Mouse (Mus musculus): ENCODE results near the gene Dync1i1.

The Dync1i1 gene

DNA sequence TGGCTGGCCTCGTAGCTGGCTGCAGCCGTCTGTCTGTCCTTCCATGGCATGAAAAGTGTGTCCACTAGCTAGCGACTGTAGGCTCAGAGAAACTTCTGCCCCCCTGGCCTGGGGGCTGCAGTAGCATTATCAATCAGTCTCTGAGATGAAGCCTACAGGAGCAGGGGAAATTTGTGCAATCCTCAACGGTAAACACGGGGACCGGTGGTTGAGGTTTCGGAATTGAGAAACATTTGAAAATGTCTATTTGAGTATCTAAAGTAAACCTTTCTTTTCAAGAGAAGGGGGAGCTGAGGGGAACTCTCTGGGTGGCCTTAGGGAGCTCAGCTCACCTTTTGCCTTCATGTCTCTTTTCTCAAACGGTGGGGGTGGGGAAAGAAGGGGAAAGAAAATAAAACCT lies 134.2 kb downstream of the Dync1i1 start:
- no peak for DNase-seq

GRCm38 (mm10) chr6:5866091-5866490 lies 140.7 kb downstream of the Dync1i1 start:
- DNase-seq, result no peak

- no peak for DNase-seq
These were observed 141.8 kb downstream of the Dync1i1 start for GRCm38 (mm10) chr6:5867221-5867620.

GRCm38 (mm10) chr6:5871060-5871459 lies 145.6 kb downstream of the Dync1i1 start:
- no peak for DNase-seq

- DNase-seq, result no peak
These were observed 146.3 kb downstream of the Dync1i1 start for GRCm38 (mm10) chr6:5871581-5872298.

DNA sequence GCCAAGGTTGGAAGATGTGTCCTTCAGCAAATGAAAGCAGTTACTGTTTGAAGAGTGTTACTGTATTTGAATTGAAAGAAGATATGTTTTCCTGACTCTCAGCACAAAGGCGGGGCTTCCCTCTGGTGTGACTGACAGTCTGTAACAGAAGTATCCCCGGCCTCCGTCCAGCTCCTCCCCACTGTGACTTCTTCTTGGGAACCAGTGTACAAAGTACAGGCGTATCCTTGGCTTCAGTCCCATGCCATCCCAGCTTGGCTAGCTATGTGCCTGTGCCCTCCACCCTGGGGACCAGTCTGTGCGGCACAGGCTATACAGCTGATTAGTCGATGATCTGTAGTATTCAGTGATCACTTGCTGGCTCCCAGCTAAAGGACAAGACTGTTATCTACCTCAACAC lies 163.9 kb downstream of the Dync1i1 start:
- DNase-seq, result no peak

DNA sequence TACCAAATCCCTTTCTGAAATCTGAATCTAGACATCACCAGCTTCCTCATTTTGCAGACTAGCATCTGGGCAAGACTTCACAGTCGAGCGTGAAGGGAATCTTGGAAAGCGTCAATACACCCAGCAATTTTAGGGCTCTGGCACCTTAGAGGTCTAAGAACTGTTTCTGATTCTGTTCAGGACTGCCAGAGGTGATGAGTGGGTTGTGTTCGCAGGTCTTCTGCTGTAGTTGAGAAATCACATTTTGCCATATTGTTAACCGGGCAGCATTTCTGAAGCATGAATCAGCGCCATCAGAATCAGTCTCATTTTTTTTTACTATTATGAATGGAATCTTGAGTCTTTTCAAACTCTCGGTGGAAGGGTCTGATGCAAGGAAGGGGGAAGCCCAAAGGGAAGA lies 185.9 kb downstream of the Dync1i1 start:
- no peak for DNase-seq

DNA sequence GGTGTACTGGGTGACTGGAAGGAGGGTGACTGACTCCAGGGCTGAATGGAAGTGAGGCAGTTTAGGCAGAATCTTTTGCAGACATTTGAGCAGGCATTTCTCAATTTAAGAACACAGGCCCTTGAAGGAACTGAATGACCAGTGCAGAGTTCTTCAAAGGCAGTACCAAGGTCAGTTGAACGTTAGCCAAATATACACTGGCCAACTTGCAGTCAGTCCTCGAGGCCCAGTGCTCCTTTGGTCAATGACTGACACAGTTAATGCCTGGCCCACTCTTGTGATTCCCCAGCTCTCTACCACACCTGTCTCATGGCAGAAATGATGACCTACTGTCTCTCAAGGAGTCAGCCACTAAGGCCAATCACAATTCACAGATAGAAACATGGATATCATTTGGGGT lies 189.6 kb downstream of the Dync1i1 start:
- DNase-seq, result no peak

DNA sequence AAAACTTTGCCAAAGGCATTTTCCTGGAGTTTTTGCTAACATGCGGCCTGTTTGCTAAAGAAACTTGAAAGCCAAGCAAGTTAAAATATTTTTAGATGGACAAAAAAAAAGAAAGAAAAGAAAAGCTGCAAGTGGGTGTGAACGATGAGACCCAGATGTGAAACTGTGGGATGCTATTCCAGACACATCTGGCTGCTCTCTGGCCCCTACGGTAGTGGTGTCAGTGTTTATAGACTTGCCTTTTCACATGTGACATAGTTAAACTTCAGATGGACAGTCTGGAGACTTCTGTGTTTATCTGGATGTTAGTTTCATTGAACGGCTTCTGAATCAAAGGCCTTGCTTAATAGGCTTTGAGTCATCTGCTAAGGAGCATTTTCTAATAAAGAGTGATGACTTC lies 195.2 kb downstream of the Dync1i1 start:
- DNase-seq, result peak; percentile 16

GRCm38 (mm10) chr6:5922676-5923075 lies 197.2 kb downstream of the Dync1i1 start:
- DNase-seq, result no peak

DNA sequence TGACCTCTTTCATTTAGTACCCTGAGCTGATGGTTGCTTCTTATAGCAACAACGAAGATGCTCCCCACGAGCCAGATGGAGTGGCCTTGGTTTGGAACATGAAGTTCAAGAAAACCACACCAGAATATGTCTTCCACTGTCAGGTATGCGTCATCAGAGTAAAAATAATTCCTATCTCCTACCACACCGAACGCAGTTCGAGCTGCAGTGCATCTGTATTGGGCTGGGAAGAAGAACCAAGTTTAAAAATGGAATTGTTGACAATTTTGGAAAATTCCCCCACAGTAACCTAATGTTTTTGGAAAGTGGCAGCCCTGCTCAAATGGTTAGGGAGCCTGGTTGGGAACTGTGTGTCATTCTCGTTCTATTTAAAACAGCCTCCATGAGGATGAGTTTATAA lies 197.7 kb downstream of the Dync1i1 start:
- DNase-seq, result no peak

- DNase-seq, result no peak
These were observed 204.7 kb downstream of the Dync1i1 start for GRCm38 (mm10) chr6:5930140-5930539.

- DNase-seq, result peak; percentile 63
These were observed 210.3 kb downstream of the Dync1i1 start for GRCm38 (mm10) chr6:5935587-5936353.

DNA sequence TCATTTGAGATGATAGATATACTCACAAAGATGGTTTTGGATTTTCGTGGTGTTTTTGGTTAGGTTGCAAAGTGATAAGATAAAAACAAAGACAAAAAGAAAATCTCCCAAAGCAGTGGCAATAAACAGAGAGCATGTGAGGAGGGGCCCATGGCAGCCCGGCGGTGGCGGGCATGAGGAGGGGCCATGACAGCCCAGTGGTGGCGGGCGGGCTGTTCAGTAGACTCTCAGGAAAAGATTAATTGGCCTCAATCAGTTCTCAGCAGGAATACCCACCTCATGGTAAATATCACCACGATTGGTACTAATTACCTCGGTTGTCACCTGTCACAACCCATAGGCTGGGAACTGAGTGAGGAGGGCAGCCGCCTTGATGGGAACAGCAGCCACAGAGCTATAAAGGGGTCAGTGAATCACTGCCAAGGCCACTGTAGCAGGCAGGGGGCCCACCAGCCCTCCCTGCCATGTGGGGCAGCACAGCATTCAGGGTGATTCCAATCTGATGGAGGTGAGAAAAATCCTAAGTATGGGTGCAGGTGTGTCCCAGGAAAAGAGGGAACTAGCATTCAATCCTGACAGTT lies 224.5 kb downstream of the Dync1i1 start:
- no peak for DNase-seq

DNA sequence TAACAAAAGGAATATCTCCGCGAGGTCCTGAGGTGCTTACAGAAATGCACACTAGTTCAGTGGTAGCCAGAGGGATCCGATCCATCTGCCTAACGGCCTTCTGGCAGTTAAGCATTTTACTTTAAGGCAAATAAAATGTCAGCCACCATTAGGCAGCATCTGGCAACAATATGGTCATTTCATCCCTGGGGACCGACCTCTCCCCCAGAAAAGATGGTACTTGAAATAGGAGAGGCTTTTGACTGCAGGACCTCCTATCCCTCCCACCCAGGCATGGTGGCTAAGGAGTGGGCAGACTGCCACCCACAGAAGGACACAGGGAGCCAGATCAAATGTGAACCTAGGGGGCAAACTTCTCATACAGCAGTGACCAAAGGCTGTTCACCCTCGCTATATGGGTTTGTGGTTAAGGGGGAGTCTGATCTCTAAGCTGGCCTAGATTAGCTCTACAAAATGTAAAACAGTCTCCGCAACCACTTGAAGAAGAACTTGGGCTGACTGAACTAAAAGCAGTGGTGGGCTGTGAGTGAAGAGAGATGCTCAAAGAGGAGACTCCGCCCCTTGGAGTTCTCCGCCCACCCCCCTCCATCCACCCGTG lies 231.0 kb downstream of the Dync1i1 start:
- peak; percentile 43 for DNase-seq

GRCm38 (mm10) chr6:5960728-5961127 lies 235.3 kb downstream of the Dync1i1 start:
- DNase-seq, result no peak

GRCm38 (mm10) chr6:5961960-5962359 lies 236.5 kb downstream of the Dync1i1 start:
- no peak for DNase-seq

- no peak for DNase-seq
These were observed 240.9 kb downstream of the Dync1i1 start for GRCm38 (mm10) chr6:5966376-5966775.

- no peak for DNase-seq
These were observed 241.5 kb downstream of the Dync1i1 start for GRCm38 (mm10) chr6:5966806-5967445.

DNA sequence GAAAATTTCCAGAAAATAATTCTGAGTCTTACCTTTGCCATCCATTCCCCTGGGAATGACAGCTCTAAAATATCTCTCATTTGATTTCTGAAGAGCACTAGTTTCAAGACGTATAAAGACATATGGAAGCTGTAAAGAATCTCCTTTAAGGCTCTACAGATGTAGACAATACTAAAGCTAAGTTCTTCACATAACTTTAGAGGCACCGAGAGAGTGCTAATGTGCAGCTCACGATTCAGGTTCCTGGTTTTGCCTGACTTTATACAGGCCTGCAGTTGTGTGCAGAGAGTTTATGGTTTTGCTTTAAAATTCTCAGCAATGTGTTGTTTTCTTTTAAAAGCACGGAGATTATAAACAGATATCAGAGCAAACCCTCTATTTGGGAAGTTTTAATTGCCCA lies 242.1 kb downstream of the Dync1i1 start:
- no peak for DNase-seq

DNA sequence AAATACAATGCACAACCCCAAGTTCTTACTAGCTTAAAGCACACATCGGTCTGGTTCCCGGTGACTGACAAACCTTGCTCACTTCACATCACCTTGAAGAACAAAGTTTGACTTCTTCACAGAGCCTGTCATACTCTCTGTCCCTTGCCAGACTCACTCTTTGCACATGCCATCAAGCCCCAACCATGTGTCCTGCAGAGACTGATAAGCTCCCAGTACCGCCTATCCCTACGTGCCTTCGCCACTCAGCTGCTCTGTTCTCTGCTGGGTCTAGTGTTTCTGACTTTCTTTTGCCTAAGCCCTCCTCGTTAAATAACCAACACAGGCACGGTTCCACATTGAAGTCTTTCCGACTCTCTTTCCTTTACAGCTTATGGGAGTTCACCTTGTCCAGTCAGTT lies 244.2 kb downstream of the Dync1i1 start:
- DNase-seq, result no peak

- DNase-seq, result no peak
These were observed 250.8 kb downstream of the Dync1i1 start for GRCm38 (mm10) chr6:5976241-5976640.

DNA sequence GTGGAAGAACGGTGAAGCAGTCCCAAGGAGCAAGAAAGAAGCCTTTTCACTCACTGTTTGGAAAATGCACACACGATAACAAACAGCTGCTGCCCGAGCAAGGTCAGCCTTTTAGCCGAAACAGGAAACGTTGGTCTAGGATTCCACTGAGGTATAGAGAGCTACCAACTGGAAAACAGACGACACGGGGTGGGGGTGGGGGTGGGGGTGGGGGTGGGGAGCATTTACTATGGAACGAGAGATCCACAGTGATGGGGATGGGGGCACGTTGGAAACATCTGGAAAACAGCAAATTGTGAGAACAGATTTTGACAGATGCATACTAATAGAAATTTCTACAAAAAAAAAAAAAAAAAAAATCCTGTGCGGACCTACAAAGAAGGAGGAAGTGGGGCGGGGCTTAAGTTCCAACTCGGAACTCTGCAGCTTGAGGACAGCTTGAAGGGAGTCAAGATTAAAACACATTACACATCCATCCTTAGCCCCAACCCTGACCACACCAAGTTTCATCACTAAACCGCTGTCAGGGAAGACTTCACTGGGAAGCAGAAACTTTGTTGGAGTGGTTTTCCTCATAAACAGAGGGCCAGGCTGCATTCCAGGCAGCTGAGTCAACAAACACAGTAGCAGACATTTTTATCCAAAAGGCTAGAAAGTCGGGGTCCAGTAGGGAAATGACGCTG lies 251.9 kb downstream of the Dync1i1 start:
- DNase-seq, result peak; percentile 36
